Mouse (Mus musculus): ENCODE measurements at regions not wholly inside any gene's neighbourhood (a gene's known extent, or its start where the extent isn't known, plus 50 kb on each side); places are given as distances from the start of the nearest gene placed in this dataset.
A peak's percentile ranks its signal among the peaks of the same experiment; 100 is the strongest.

DNA sequence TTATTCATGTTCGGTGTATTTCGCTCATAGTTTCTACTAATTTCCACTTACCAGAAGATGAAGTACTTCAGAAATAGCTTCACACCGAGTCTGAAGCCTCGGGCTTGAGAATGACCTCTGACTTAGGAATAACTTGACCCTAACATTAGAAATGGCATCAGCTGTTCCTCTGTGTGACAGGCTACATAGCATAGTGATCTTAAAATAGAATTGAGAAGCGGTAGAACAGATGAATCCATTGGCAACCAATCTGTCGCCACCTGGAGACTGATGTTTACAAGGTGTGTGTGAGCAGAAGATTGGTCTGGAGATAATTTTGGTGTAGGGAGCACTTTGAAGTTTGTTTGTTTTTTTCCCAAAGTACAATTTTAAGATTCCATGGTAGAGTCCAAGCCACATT is 60.9 kb upstream of the Ahi1 start:
- Histone ChIP-seq H3K9ac (ENCODE audit: low read depth, low read length) (no peak overlapping the region), H3K4me3 (ENCODE audit: low read depth, low read length) (no peak overlapping the region), H3K9me3 (replicated peaks; ENCODE audit: control insufficient read depth, low read length) (no peaks in the 10 kb centered on the region), H3K27ac (ENCODE audit: low read length) (no peak overlapping the region), H3K27me3 (ENCODE audit: control insufficient read depth, insufficient read depth, low read depth, low read length) (no peaks in the 10 kb centered on the region), H3K36me3 (ENCODE audit: control insufficient read depth, insufficient read depth) (no peaks in the 10 kb centered on the region), H3K4me1 (ENCODE audit: control insufficient read depth, low read depth, low read length) (no peaks in the 10 kb centered on the region), H3K4me2 (ENCODE audit: low read depth, low read length) (no peak overlapping the region)
- no peak for ATAC-seq (ENCODE audit: low read depth)
- 68% methylated on average over 6 of the region's 6 CpGs for WGBS (ENCODE audit: insufficient replicate concordance)

DNA sequence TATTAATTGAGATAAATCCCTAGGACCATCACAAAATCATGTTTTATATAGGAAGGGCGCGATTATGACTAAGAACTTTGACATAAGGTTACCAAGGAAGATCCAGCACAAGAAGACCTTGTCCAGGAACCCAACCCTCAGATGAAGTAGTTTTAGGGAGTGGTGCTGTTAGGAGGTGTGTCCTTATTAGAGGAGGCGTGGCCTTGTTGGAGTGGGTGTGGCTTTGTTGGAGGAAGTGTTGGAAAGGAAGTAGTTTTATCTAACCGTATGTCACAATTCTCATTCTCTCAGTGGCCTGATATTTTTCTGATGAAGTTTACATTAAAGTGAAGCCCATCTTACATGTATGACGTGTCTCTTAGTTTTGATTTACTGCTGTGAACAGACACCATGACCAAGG is 68.7 kb upstream of the Ahi1 start:
- H3K9ac ChIP-seq (ENCODE audit: low read depth, low read length): no peak overlapping the region
- no peaks in the 10 kb centered on the region for H3K27me3 ChIP-seq (ENCODE audit: control insufficient read depth, insufficient read depth, low read depth, low read length)
- 70% methylated on average over 5 of the region's 5 CpGs for WGBS (ENCODE audit: insufficient replicate concordance)
- H3K4me2 ChIP-seq (ENCODE audit: low read depth, low read length): no peak overlapping the region
- peaks cover 5% of the 10 kb centered on the region for H3K4me1 ChIP-seq (ENCODE audit: control insufficient read depth, low read depth, low read length)
- no peak overlapping the region for H3K27ac ChIP-seq (ENCODE audit: low read length)
- no peak; the same call in 1 of the 2 replicates for ATAC-seq (ENCODE audit: low read depth)
- H3K4me3 ChIP-seq (ENCODE audit: low read depth, low read length): no peak overlapping the region
- H3K36me3 ChIP-seq (ENCODE audit: control insufficient read depth, insufficient read depth): no peaks in the 10 kb centered on the region
- no peaks in the 10 kb centered on the region for H3K9me3 ChIP-seq (replicated peaks; ENCODE audit: control insufficient read depth, low read length)

DNA sequence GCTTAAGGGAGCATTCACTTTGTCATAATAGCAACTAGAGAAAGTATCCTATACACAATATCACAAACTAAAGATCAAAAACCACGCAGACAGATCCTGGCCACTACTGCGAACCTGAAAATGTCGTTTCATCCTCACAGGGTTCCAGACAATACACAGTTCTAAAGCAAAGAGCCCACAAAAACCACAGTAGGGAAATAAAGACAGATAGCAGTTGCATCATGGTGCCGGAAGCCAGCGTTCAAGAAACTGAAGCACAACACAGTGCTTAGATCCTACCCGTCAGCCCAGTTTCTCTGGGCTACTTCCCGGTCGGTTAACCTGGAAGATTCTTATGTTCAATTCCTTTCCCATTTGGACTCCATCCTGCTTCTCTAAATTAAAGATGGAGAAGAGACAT is 69.7 kb upstream of the Ahi1 start:
- Histone ChIP-seq H3K36me3 (ENCODE audit: control insufficient read depth, insufficient read depth) (no peaks in the 10 kb centered on the region), H3K4me3 (ENCODE audit: low read depth, low read length) (no peak overlapping the region), H3K4me1 (ENCODE audit: control insufficient read depth, low read depth, low read length) (peaks cover 5% of the 10 kb centered on the region), H3K9ac (ENCODE audit: low read depth, low read length) (no peak overlapping the region), H3K4me2 (ENCODE audit: low read depth, low read length) (peak overlapping the region; percentile 7), H3K9me3 (replicated peaks; ENCODE audit: control insufficient read depth, low read length) (no peaks in the 10 kb centered on the region), H3K27me3 (ENCODE audit: control insufficient read depth, insufficient read depth, low read depth, low read length) (no peaks in the 10 kb centered on the region), H3K27ac (ENCODE audit: low read length) (no peak overlapping the region)
- 24% methylated on average over 8 of the region's 8 CpGs for whole genome bisulfite sequencing (ENCODE audit: insufficient replicate concordance)
- no peak; the same call in 1 of the 2 replicates for ATAC-seq (ENCODE audit: low read depth)

DNA sequence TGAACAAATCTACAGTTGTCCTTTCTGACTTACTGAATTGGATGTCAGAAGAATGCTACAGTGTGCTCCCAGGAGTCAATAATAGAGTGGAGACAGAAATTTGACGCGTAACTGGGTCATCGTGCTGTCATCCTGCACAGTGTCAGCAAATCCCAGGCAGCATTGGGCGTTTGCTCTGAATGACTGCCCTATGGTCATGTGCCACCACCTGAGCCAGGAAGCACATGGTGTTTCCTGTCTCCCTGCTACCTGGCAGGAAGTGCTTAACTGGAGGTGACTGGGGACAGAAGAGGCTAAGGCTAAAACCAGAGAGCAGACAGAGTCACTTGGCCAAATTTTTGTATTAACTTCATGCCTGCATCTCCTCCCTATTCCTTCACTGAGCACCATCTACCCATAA is 72.1 kb upstream of the Ahi1 start:
- no peaks in the 10 kb centered on the region for H3K27me3 ChIP-seq (ENCODE audit: control insufficient read depth, insufficient read depth, low read depth, low read length)
- no peak overlapping the region for H3K27ac ChIP-seq (ENCODE audit: low read length)
- H3K4me3 ChIP-seq (ENCODE audit: low read depth, low read length): no peak overlapping the region
- 77% methylated on average over 4 of the region's 4 CpGs for WGBS (ENCODE audit: insufficient replicate concordance)
- no peaks in the 10 kb centered on the region for H3K9me3 ChIP-seq (replicated peaks; ENCODE audit: control insufficient read depth, low read length)
- peaks cover 5% of the 10 kb centered on the region for H3K4me1 ChIP-seq (ENCODE audit: control insufficient read depth, low read depth, low read length)
- no peak overlapping the region for H3K9ac ChIP-seq (ENCODE audit: low read depth, low read length)
- H3K4me2 ChIP-seq (ENCODE audit: low read depth, low read length): no peak overlapping the region
- ATAC-seq (ENCODE audit: low read depth): no peak
- no peaks in the 10 kb centered on the region for H3K36me3 ChIP-seq (ENCODE audit: control insufficient read depth, insufficient read depth)

DNA sequence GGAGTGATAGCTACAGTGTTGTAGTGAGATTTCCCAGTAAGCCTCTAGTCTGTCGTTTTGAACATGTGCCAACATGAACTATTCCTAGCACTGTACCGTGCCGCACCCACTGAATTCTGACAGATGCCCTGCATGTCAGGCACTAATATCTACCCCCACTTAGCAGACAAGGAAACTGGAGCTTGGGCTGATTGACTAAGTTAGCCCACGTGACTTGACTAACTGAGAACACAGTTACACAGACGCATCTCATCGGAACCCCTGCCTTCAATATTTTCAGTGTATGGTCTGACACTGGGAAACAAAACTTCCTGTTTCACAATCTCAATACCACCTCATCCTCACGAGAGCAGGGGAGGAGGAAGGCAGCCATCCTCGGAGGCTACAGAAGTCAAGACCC is 72.9 kb upstream of the Ahi1 start:
- Histone ChIP-seq H3K27me3 (ENCODE audit: control insufficient read depth, insufficient read depth, low read depth, low read length) (no peaks in the 10 kb centered on the region), H3K27ac (ENCODE audit: low read length) (no peak overlapping the region), H3K4me2 (ENCODE audit: low read depth, low read length) (0 out of 2 replicates have a peak overlapping the region, but pooled peaks have one; percentile 12), H3K36me3 (ENCODE audit: control insufficient read depth, insufficient read depth) (no peaks in the 10 kb centered on the region), H3K4me3 (ENCODE audit: low read depth, low read length) (no peak overlapping the region), H3K9ac (ENCODE audit: low read depth, low read length) (no peak overlapping the region; the same call in 1 of the 2 replicates), H3K9me3 (replicated peaks; ENCODE audit: control insufficient read depth, low read length) (no peaks in the 10 kb centered on the region), H3K4me1 (ENCODE audit: control insufficient read depth, low read depth, low read length) (peaks cover 5% of the 10 kb centered on the region)
- peak; percentile 53; the same call in 1 of the 2 replicates for ATAC-seq (ENCODE audit: low read depth)
- 19% methylated on average over 8 of the region's 8 CpGs for WGBS (ENCODE audit: insufficient replicate concordance)

DNA sequence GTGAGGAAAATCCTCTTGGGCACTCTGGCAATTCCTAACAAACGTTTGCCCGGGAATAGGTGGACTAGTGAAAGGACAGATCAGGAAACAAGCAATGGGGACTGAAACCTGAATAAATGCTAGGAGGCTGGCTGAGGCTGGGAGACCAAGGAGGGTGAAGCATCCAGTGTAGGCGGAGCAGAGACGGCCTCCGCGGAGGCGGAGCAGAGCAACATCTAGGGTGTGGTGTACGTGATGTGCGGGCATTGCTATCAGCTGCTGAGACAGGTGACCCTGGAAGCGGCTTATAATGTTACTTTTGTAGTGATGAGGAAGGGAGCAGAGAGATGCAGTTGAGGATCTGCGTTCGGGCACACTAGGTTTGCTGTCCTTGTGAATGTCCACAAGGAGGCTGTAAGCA is 85.3 kb upstream of the Ahi1 start:
- no peak overlapping the region for H3K27ac ChIP-seq (ENCODE audit: low read length)
- no peaks in the 10 kb centered on the region for H3K9me3 ChIP-seq (replicated peaks; ENCODE audit: control insufficient read depth, low read length)
- 81% methylated on average over 12 of the region's 12 CpGs for WGBS (ENCODE audit: insufficient replicate concordance)
- peak; percentile 60; the same call in 1 of the 2 replicates for ATAC-seq (ENCODE audit: low read depth)
- H3K36me3 ChIP-seq (ENCODE audit: control insufficient read depth, insufficient read depth): no peaks in the 10 kb centered on the region
- no peaks in the 10 kb centered on the region; the same call in 1 of the 2 replicates for H3K4me1 ChIP-seq (ENCODE audit: control insufficient read depth, low read depth, low read length)
- no peak overlapping the region for H3K4me2 ChIP-seq (ENCODE audit: low read depth, low read length)
- H3K4me3 ChIP-seq (ENCODE audit: low read depth, low read length): no peak overlapping the region
- no peaks in the 10 kb centered on the region for H3K27me3 ChIP-seq (ENCODE audit: control insufficient read depth, insufficient read depth, low read depth, low read length)
- H3K9ac ChIP-seq (ENCODE audit: low read depth, low read length): no peak overlapping the region

- Histone ChIP-seq H3K27me3 (ENCODE audit: control insufficient read depth, insufficient read depth, low read depth, low read length) (no peaks in the 10 kb centered on the region), H3K4me3 (ENCODE audit: low read depth, low read length) (no peak overlapping the region), H3K36me3 (ENCODE audit: control insufficient read depth, insufficient read depth) (no peaks in the 10 kb centered on the region), H3K4me2 (ENCODE audit: low read depth, low read length) (no peak overlapping the region), H3K9ac (ENCODE audit: low read depth, low read length) (no peak overlapping the region), H3K4me1 (ENCODE audit: control insufficient read depth, low read depth, low read length) (no peaks in the 10 kb centered on the region; the same call in 1 of the 2 replicates), H3K27ac (ENCODE audit: low read length) (no peak overlapping the region), H3K9me3 (replicated peaks; ENCODE audit: control insufficient read depth, low read length) (no peaks in the 10 kb centered on the region)
- 41% methylated on average over 4 of the region's 4 CpGs for whole genome bisulfite sequencing (ENCODE audit: insufficient replicate concordance)
- no peak for ATAC-seq (ENCODE audit: low read depth)
Measured at GRCm38 (mm10) chr10:20865031-20865430, 87.3 kb upstream of the Ahi1 start.

GRCm38 (mm10) chr10:20857413-20857812 is 94.9 kb upstream of the Ahi1 start:
- Histone ChIP-seq H3K36me3 (ENCODE audit: control insufficient read depth, insufficient read depth) (no peaks in the 10 kb centered on the region), H3K27me3 (ENCODE audit: control insufficient read depth, insufficient read depth, low read depth, low read length) (no peaks in the 10 kb centered on the region; the same call in 1 of the 2 replicates), H3K9ac (ENCODE audit: low read depth, low read length) (no peak overlapping the region), H3K27ac (ENCODE audit: low read length) (no peak overlapping the region), H3K4me1 (ENCODE audit: control insufficient read depth, low read depth, low read length) (no peaks in the 10 kb centered on the region), H3K4me3 (ENCODE audit: low read depth, low read length) (no peak overlapping the region), H3K9me3 (replicated peaks; ENCODE audit: control insufficient read depth, low read length) (no peaks in the 10 kb centered on the region), H3K4me2 (ENCODE audit: low read depth, low read length) (no peak overlapping the region)
- WGBS (ENCODE audit: insufficient replicate concordance): 64% methylated on average over 4 of the region's 4 CpGs
- no peak for ATAC-seq (ENCODE audit: low read depth)

GRCm38 (mm10) chr10:20854621-20855363 is 97.6 kb upstream of the Ahi1 start:
- no peak for ATAC-seq (ENCODE audit: low read depth)
- 18% methylated on average over 14 of the region's 14 CpGs for WGBS (ENCODE audit: insufficient replicate concordance)
- no peak overlapping the region for H3K9ac ChIP-seq (ENCODE audit: low read depth, low read length)

More at GRCm38 (mm10) chr10:20854621-20855363, 97.6 kb upstream of the Ahi1 start:
- Histone ChIP-seq H3K4me1 (ENCODE audit: control insufficient read depth, low read depth, low read length) (no peaks in the 10 kb centered on the region; the same call in 1 of the 2 replicates), H3K27ac (ENCODE audit: low read length) (no peak overlapping the region), H3K27me3 (ENCODE audit: control insufficient read depth, insufficient read depth, low read depth, low read length) (no peaks in the 10 kb centered on the region; the same call in 1 of the 2 replicates), H3K9me3 (replicated peaks; ENCODE audit: control insufficient read depth, low read length) (no peaks in the 10 kb centered on the region), H3K4me2 (ENCODE audit: low read depth, low read length) (0 out of 2 replicates have a peak overlapping the region, but pooled peaks have one; percentile 7), H3K4me3 (ENCODE audit: low read depth, low read length) (0 out of 2 replicates have a peak overlapping the region, but pooled peaks have one; percentile 1), H3K36me3 (ENCODE audit: control insufficient read depth, insufficient read depth) (no peaks in the 10 kb centered on the region)
